Mouse (Mus musculus): ENCODE measurements around the gene Agtpbp1. TPM values are rescaled to one million over a fixed set of nuclear protein-coding genes. Genes with fewer than 3 reads are reported as not detected.

The Agtpbp1 gene
- total RNA-seq, 2 experiments from 2014 or later: 29.7 to 49.9 TPM

GRCm38 (mm10) chr13:59533331-59533730 is 51.7 kb downstream of the Agtpbp1 start:
- DNase-seq: no peak

- peak; percentile 27 for DNase-seq
These were observed 53.8 kb downstream of the Agtpbp1 start for GRCm38 (mm10) chr13:59531203-59531602.

GRCm38 (mm10) chr13:59530491-59530890 is 54.5 kb downstream of the Agtpbp1 start:
- DNase-seq: no peak

DNA sequence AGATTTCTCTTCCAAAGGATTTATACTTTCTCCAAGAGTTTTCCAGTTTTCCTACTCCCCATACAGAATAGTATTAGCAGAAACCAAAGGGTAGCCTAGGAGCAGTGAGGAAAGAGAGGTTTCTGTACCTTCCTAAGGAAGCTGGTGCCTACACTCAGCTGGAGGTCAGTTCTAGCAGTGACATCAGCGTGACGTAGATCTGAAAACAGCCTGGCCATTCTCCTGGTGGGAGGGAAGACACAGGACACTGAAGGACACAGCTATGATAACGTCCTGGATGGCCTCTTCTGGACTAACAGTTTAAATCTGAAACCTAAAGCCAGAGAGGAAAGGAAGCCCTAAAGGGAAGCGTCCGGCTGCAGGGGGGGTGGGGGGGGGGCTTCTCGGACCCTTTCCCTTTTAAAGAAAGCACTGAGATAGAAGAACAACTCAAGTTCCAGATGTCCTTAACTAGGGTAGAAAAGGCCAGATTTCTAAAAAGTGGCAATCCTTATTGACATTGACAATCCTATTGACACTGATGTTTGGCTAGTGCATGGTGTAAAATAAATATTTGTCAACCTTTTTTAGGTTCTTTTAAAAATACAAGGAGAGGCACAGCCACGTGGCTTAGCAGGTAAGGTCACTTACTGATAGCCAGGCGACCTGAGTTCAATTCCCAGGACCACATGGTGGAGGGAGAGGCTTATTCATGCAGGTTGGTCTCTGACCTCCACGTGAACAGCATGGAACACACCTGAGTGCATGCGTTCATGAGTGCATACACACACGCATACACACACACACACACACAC is 63.6 kb downstream of the Agtpbp1 start:
- DNase-seq: peak; percentile 31

DNA sequence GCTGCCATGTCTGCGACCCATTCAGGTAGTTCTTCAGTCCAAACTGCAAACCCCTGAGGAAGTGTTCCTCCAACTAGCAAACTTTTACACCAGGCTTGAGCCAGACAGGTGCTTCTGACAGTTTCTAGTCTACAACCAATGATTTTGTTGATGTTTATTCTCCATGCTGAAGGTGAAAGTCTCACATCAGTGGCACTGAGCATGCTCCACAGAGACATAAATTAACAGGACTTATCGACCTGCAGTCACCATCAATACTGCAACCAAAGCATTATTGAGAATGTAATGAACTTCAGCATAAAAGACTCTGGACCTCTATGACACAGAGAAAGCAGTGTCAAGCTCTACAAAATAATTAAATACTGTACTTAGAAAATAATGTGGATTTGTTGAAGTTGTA is 64.2 kb downstream of the Agtpbp1 start:
- no peak for DNase-seq

DNA sequence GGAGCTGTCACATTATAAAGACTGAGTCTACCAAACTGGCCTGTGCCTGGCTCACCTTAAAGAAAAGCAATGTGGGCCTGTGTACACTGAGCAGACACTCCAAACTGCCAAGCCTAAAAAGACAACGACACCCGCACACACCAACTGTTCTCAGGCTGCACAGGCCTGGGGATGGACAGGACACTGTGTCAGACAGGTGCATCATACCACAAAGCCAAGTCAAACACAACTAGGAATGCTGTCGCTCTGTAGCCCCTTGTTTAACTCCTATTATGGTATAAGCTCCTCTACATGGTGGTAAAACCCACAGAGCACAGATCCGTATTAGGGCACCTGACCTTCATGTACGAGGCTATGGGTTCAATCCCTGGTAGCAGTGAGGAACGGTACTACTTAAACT is 65.5 kb downstream of the Agtpbp1 start:
- no peak for DNase-seq

DNA sequence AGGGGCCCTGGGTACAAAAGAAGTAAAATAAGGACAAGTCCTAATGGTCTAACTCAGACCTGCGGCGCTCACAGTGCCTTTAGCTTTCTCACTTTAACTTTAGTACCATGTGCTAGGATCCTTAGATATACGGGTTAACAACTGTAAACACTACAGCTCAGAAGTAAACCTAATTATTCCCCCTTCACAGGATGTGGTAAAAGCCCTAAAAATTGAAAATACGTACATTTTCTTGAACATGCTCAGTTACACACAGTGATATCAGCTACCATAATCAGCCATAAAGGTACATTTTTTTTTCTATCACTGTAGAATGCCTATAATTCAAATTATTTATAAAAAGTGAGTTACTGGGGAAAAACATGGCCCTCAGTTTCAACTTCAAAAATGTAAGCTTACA is 67.0 kb downstream of the Agtpbp1 start:
- no peak for DNase-seq

DNA sequence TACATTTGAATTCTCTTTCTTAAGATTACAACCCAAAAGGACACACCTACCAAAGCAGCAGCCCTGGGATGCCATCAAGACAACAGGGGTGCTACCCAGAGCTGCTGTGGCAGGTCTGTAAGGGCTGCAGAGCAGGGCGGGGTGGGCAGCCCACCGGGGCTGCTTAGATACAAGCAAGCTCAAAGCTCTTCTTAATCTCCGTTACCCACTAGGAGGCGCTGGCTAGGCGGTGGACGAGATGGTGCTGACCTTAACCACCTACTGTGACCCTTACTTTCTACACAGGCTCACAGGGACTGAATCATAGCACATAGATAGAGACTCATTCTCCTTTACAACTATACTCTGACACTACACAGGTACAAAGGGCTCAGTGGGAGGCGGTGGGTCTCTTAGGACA is 70.0 kb downstream of the Agtpbp1 start:
- DNase-seq: peak; percentile 71

DNA sequence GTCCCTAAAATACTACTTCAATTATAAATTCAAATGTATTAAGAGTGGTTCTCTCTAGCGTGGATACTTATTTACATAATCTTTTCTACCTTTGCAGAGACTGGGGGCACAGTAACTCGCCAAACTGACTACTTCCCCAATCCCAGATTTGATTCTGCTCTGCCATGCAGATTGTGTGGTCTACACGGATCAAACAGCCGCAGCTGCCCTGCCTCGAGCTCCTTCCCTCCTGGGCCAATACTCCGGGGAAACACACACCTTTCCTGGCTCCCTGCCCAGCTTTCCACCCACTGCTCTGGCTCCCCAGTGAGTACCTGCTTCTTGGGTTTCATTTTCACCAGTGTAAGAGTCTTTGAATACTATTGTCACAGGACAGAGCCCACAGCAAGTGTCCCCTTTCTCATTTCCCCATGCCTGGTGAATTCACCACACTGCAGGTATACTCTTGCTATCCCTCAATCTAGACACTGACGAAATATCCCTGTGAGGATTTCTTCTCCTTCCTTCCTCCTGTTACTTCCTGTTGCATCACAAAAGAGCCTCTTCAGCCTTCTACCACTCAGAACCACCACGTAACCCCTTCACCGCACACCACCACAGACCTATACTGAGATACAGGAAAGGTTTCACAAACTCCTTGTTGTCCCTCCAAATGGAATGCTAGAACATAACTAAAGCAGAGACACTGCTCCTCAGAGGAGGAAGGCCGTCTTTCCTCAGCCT is 75.2 kb downstream of the Agtpbp1 start:
- no peak for DNase-seq

DNA sequence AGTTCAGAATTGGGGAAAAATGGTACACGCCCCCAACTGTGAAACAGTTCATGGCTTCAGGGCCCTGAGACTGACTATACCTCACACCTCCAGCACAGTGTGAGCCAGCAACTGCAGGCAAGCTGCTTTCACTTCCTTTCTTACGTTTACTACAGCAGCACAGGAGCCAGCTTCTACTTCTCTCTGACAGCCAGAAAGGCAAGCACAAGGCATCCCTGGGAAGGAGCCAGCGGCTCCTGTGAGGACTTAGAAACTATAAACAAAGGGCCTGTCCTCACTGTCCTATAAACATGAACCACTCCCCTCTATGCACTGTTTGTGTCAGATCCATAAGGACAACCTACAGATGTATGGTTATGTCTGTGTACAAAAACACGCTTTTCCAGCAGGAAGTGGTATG is 76.4 kb downstream of the Agtpbp1 start:
- DNase-seq: no peak

DNA sequence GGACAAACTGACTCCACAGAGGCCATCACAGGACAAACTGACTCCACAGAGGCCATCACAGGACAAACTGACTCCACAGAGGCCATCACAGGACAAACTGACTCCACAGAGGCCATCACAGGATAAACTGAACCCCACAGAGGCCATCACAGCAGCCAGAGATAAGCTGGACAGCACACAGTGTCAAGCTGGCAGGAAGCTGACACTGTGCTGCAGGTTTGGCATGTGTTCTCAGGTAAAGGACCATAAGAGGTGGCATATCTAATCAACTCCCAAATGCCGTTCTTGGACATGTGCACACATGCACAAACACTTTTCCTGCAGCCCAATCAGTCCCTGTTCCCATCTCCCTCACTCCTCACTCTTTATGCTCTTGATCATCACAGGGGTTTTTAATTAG is 78.6 kb downstream of the Agtpbp1 start:
- DNase-seq: no peak

- no peak for DNase-seq
These were observed 79.2 kb downstream of the Agtpbp1 start for GRCm38 (mm10) chr13:59505867-59506266.

GRCm38 (mm10) chr13:59503581-59503980 is 81.4 kb downstream of the Agtpbp1 start:
- no peak for DNase-seq

DNA sequence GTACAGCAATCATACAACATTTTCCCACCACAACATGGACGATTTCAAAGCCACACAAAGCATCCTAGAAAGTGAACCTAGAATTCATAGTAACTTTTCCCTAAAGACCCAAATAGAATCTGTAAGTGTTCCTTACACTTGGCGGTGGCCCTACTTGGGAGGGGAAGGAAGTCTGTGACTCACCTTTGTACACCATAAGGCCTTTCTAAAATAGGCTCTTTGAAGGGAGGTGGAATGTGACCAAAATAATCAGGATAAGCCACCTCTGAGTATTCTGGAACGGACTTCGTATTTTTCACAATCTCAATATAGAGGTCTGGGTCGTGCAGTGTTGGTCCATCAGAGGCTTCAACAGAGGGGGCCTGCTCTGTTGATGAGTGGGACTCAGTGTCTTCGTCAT is 85.2 kb downstream of the Agtpbp1 start:
- DNase-seq: no peak

- peak; percentile 65 for DNase-seq
These were observed 85.7 kb downstream of the Agtpbp1 start for GRCm38 (mm10) chr13:59499374-59499773.

- no peak for DNase-seq
These were observed 86.8 kb downstream of the Agtpbp1 start for GRCm38 (mm10) chr13:59498191-59498590.

DNA sequence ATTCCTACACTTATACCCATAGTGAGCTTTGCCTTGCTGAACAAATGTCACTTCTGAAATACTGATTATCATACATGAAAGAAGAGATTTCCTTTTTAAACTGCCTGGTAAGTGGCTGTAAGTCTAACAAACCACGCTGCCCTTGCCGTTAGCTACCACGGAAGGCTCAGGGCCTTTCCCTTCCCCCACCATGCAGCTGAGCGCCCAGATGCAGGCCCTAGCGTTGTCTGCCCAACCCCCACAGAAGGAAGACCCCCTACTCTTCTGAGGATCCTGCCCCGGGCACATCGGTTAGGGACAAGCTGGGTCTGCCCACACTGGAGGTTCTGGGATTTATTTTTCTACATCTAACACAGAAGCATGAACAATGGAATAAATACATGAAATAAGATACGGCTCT is 89.2 kb downstream of the Agtpbp1 start:
- DNase-seq: no peak

DNA sequence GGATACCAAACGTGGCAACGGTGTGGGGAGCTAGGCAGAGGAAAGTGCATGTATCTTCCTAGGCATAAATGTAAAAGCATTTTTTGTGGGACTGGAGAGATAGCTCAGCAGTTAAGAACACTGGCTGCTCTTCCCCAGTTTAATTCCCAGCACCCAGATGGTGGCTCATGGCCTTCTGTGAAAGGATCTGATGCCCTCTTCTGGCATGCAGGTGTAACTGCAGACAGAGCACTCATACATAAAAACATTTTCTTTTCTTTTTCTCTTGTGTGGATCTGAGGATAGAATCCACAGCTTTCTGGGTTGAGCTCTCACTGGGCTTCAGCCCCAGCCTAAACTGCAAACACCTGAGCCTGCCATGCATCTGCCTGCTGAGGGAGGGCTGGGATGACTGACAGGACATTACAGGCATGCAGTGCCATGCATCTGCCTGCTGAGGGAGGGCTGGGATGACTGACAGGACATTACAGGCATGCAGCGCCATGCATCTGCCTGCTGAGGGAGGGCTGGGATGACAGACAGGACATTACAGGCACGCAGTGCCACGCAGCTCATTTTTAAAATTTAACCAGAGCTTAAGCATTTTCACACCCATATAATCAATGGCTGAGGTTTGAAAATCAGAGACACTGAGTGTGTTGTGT is 90.3 kb downstream of the Agtpbp1 start:
- DNase-seq: no peak

DNA sequence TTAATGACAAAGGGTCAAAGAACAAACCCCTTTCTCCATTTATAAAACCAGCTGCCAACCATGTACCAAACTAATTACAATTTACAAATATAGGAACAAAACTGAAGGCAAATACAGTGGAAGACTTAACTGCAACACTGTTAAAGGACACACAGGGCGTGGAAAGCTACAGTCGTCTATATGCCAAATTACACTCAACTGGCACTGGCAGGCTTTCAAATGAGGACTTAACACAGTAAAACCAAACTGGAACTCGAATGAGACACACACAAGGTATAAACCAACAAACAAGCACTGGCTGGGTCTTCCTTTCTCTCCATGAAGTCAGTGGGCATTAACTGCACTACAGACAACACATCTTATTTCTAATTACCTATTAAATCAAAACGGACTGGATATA is 94.3 kb downstream of the Agtpbp1 start:
- DNase-seq: no peak

DNA sequence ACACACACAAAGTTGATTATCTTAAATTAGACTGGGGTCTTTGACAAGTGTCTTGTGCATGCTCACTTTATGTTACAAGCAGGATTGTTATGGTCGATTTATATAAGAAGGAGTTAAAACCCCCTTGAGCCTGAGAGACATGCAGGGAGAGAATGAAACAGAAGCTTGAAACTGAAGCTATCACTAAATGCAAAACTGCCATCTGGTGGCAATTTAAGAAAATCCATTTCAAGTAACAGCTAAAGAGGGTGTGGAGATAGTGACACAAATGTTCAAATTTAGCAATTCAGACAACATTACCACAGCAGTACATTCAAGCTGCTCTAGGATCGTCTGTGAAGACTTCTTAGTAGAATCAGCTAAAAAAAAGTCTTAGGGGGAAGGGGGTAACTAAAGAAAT is 95.9 kb downstream of the Agtpbp1 start:
- no peak for DNase-seq

DNA sequence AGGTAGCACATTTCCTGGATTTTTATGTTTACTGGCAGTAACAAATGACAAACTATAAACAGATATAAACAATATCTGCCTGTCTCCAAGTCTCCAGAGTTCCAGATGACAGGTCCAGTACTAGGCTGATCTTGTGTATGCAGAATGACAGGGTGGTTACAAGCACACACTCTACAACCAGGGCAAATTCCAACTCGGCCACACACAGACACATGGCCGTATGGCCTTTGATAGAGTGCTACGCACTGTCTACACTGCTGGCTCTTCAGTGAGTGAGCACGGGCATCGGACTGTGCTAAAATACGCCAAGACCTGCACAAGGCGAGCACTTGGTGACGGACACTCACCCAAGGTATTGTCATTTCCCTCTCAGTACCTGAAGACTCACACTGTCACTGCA is 97.7 kb downstream of the Agtpbp1 start:
- DNase-seq: no peak

GRCm38 (mm10) chr13:59486243-59486642 is 98.8 kb downstream of the Agtpbp1 start:
- DNase-seq: no peak

DNA sequence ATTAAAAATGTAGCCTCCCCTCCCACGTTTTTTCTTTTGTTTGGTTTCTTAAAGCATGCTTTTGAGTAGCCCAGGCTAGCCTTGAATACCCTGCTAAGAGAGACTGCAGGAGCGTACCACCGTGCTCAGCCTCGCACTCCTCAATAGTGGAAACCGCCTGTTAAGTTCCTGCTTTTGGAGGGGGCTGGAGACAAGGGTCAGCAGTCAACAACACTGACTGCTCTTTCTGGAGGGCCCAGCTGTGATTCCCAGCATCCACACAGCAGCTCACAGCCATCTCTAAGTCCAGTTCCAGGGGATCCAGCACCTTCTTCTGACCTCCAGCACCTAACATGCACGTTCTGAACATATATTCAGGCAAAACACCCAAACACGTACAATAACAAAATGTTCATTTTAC is 99.6 kb downstream of the Agtpbp1 start:
- DNase-seq: no peak

Measured in adrenal gland, postnatal 10 days (tissue).